Mouse (Mus musculus): ENCODE results near the gene Fnbp1l. TPM values are rescaled to one million over a fixed set of nuclear protein-coding genes. Genes with fewer than 3 reads are reported as not detected.

Fnbp1l gene
- polyA plus RNA-seq, 1 experiment from 2014 or later = 80.1 TPM

DNA sequence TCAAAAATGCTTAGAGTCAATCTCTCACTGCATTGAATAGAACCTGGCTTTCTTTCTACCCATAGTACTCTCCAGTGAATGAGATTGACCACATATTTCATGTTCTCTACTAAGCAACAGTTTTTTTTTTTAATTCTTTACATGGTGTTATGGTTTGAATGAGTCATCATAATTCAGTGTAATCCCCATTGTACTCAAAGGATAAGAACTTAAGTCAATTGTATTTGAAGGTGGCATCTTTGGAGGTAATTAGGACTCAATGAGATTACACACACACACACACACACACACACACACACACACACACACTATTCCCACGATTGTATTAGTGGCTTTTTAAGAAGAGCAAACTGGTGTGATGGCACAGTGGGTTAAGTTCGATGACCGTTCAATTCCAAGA lies 9.4 kb upstream of the Fnbp1l start:
- no peak for ATAC-seq (ENCODE audit: insufficient number of reproducible peaks, insufficient read depth, low FRiP score, low TSS enrichment, low read depth)
- no peaks in the 10 kb centered on the region for H3K9me3 ChIP-seq
- H3K4me1 ChIP-seq (replicated peaks) = peaks cover 6% of the 10 kb centered on the region
- WGBS = 94% methylated on average over 3 of the region's 3 CpGs
- no peak overlapping the region for H3K9ac ChIP-seq (replicated peaks)
- no peak overlapping the region for H3K4me3 ChIP-seq (replicated peaks)
- no peaks in the 10 kb centered on the region for H3K36me3 ChIP-seq
- H3K27ac ChIP-seq = no peak overlapping the region
- no peaks in the 10 kb centered on the region for H3K27me3 ChIP-seq
- H3K4me2 ChIP-seq = no peak overlapping the region

DNA sequence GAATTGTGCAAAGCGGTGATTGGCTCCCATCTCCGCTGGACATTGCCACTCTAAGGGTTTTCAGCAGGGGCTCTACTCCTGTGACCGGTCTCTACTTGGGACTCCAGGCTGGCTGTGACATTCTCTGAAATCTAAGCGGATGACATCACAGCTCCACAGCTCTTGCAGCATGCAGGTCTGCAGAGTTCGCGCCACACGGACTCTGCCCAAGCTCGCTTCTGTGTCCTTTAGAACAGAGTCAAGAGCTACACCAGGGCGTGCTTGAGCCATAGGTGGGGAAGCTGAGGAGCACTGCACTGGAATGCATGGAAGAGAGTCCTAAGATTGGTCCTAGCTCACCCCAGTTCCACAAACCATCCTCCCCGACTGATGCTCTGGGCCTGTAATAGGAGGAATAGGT lies 9.0 kb upstream of the Fnbp1l start:
- H3K4me2 ChIP-seq = no peak overlapping the region
- WGBS = 95% methylated on average over 10 of the region's 10 CpGs
- peaks cover 6% of the 10 kb centered on the region for H3K4me1 ChIP-seq (replicated peaks)
- no peaks in the 10 kb centered on the region for H3K9me3 ChIP-seq
- ATAC-seq (ENCODE audit: insufficient number of reproducible peaks, insufficient read depth, low FRiP score, low TSS enrichment, low read depth) = no peak
- H3K27me3 ChIP-seq = no peaks in the 10 kb centered on the region
- H3K4me3 ChIP-seq (replicated peaks) = no peak overlapping the region
- H3K36me3 ChIP-seq = no peaks in the 10 kb centered on the region
- H3K27ac ChIP-seq = no peak overlapping the region
- no peak overlapping the region for H3K9ac ChIP-seq (replicated peaks)

DNA sequence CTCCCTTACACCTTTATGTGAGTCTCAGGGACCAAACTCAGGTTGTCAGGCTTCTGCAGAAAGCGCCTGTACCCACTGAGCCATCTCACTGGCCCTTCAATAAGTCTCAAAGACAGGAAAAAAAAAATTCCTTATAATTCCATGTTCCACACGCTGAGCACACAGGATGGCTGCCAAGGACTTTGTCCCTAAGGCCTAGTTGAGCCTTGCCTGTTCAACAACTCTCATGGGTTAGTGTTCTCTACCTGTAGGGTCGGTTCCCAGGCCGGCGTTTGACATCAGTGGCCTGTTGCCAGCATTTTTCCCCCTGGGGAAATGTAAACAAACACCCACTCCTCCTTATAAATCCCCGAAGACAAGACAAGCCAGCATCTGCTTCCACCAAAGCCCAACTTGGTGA lies 8.3 kb upstream of the Fnbp1l start:
- Histone ChIP-seq H3K36me3 (no peaks in the 10 kb centered on the region), H3K27me3 (no peaks in the 10 kb centered on the region), H3K4me1 (replicated peaks) (peaks cover 6% of the 10 kb centered on the region), H3K27ac (no peak overlapping the region), H3K4me2 (no peak overlapping the region), H3K4me3 (replicated peaks) (no peak overlapping the region), H3K9ac (replicated peaks) (no peak overlapping the region), H3K9me3 (no peaks in the 10 kb centered on the region)
- WGBS = 83% methylated on average over 6 of the region's 6 CpGs
- no peak for ATAC-seq (ENCODE audit: insufficient number of reproducible peaks, insufficient read depth, low FRiP score, low TSS enrichment, low read depth)

DNA sequence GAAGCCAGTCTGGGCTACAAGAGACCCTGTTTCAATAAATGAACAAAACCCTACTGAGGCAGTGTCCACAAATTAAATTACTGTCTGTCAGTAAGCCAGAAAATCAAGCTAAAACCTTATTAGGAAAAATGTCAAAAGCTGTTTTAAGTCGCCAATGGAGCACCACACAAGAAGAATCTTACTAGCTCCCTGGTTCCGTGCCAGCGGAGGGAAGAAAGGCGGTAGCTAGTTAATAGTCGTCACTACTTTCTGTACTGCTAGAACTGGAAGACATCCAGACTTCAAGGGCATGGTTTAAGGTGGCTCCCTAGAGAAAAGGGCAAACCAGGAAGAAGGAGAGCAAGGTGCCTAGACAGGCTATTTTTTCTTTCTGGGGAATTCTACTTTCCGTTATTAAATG lies 5.1 kb upstream of the Fnbp1l start:
- Histone ChIP-seq H3K27ac (no peak overlapping the region), H3K4me3 (replicated peaks) (no peak overlapping the region), H3K9me3 (no peaks in the 10 kb centered on the region), H3K27me3 (no peaks in the 10 kb centered on the region), H3K4me2 (no peak overlapping the region), H3K9ac (replicated peaks) (no peak overlapping the region), H3K4me1 (replicated peaks) (peaks cover 12% of the 10 kb centered on the region), H3K36me3 (no peaks in the 10 kb centered on the region)
- WGBS = 69% methylated on average over 6 of the region's 6 CpGs
- ATAC-seq (ENCODE audit: insufficient number of reproducible peaks, insufficient read depth, low FRiP score, low TSS enrichment, low read depth) = no peak

DNA sequence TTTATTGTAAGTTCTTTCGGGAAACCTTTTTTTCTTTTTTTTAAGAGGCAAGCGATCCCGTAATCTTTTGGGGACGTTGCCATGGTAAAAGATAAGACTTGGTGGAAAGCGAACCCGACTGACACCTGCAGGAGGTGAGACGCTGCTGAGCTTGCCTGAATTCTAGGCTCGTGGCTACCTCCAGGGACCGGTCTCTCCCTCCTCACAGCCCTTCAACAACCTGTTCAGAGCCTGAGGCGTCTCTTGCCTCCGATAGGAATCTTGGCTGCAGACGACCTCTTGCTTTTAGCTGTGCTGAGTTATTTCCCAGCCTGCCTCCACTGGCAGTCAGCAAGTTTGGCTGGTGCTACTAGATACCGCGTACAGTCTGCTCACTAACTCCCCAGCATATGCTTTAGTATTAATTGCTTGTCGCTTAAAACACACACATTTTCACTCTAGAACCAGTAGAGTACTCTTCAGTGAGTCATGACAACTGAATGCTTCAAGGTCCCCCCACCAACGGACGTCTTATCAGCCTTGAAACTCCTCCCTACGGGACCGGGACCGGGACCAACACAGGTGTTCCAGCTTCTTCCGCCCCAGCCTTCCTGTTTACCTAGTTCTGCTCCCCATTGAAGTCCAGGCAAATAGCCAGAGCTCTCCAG lies 893 bp upstream of the Fnbp1l start:
- WGBS = under 1% methylated on average over 21 of the region's 21 CpGs

DNA sequence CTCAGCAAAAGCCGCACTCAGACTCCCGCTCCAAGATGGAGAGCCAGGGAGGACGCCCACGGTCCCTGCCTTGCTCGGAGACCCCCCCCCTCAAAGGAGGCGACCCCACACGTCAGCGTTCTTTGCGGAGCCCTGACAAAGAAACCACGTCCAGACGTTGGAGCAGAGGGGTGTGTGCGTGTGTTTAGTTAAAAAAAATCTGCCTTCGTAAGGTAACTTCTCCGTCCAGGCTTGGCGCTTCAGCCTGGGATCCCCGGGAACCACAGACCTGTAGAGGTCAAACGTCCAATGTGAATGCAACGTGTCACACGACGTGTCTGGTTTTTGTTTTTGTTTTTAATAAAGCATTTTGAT lies 393 bp upstream of the Fnbp1l start:
- H3K36me3 ChIP-seq = no peaks in the 10 kb centered on the region
- H3K27me3 ChIP-seq = no peaks in the 10 kb centered on the region
- H3K4me2 ChIP-seq = peak overlapping the region; percentile 81
- H3K9me3 ChIP-seq = no peaks in the 10 kb centered on the region
- H3K9ac ChIP-seq (replicated peaks) = peak overlapping the region; percentile 98
- ATAC-seq (ENCODE audit: insufficient number of reproducible peaks, insufficient read depth, low FRiP score, low TSS enrichment, low read depth) = peak; percentile 64
- WGBS = under 1% methylated on average over 20 of the region's 20 CpGs
- H3K4me1 ChIP-seq (replicated peaks) = peaks cover 30% of the 10 kb centered on the region
- peak overlapping the region; percentile 96 for H3K4me3 ChIP-seq (replicated peaks)
- H3K27ac ChIP-seq = peak overlapping the region; percentile 99

More for the DNA sequence above, 893 bp upstream of the Fnbp1l start:
- 0 out of 2 replicates have a peak, but pooled peaks have one; percentile 17 for ATAC-seq (ENCODE audit: insufficient number of reproducible peaks, insufficient read depth, low FRiP score, low TSS enrichment, low read depth)
- Histone ChIP-seq H3K27me3 (no peaks in the 10 kb centered on the region), H3K9me3 (no peaks in the 10 kb centered on the region), H3K27ac (peak overlapping the region; percentile 99), H3K36me3 (no peaks in the 10 kb centered on the region), H3K4me1 (replicated peaks) (peaks cover 30% of the 10 kb centered on the region), H3K9ac (replicated peaks) (peak overlapping the region; percentile 98), H3K4me2 (peak overlapping the region; percentile 81), H3K4me3 (replicated peaks) (peak overlapping the region; percentile 96)

DNA sequence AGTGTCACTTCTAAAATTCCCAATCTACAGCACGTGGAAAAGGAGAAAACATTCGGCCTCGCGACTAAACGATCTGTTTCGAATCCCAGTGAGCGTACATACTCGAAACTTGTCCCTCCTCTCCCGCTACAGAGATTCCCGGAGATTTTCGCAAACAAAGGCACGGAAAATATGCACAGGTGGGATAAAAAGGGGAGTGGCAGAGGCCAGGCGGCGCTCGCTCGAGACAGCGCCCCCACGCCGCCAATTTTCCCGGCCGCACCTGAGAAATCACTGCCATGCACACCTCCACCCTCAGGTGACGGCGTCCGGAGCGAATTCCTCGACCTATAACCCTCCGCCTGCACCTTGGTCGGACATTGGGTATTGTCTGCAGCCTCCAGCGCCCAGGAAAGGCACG lies 1.1 kb downstream of the Fnbp1l start:
- peak overlapping the region; percentile 99 for H3K27ac ChIP-seq
- H3K9ac ChIP-seq (replicated peaks) = peak overlapping the region; percentile 98
- peak overlapping the region; percentile 81 for H3K4me2 ChIP-seq
- WGBS = under 1% methylated on average over 30 of the region's 30 CpGs
- H3K4me3 ChIP-seq (replicated peaks) = peak overlapping the region; percentile 96
- H3K27me3 ChIP-seq = no peaks in the 10 kb centered on the region
- ATAC-seq (ENCODE audit: insufficient number of reproducible peaks, insufficient read depth, low FRiP score, low TSS enrichment, low read depth) = no peak
- H3K36me3 ChIP-seq = no peaks in the 10 kb centered on the region
- H3K9me3 ChIP-seq = no peaks in the 10 kb centered on the region
- H3K4me1 ChIP-seq (replicated peaks) = peaks cover 33% of the 10 kb centered on the region

DNA sequence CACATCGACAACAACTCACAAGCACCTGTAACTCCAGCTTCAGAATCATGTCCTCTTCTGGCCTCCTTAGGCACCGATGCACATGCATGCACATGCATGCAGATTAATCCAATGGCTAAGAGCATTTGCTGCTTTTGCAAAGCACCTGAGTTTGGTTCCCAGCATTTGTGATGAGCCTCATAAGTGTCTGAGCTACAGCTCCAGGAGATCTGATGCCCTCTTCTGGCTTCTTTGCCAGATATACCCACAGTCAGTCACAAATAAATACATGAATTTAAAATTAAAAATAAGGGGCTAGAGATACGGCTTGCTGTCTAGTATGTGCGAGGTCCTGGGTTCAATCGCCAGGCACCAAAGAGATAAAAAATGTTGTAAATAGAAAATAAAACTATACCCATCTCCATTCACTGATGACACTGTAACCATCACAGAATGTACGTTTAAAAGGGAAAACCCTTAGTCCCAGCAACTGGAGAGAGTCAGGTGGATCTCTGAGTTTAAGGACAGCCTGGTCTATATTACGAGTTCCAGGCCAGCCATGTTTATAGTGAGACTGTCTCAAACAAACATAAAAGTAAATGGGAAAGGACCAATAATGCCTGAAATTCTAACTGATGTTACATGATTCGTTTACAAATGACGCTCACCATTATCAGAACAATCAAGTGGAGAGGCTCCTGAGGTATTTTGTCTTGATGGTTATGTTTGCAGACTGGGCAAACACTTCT lies 1.7 kb downstream of the Fnbp1l start:
- H3K4me3 ChIP-seq (replicated peaks) = peak overlapping the region; percentile 96
- no peak for ATAC-seq (ENCODE audit: insufficient number of reproducible peaks, insufficient read depth, low FRiP score, low TSS enrichment, low read depth)
- peaks cover 35% of the 10 kb centered on the region for H3K4me1 ChIP-seq (replicated peaks)
- H3K27me3 ChIP-seq = no peaks in the 10 kb centered on the region
- H3K36me3 ChIP-seq = no peaks in the 10 kb centered on the region
- no peaks in the 10 kb centered on the region for H3K9me3 ChIP-seq
- H3K4me2 ChIP-seq = peak overlapping the region; percentile 81
- peak overlapping the region; percentile 98 for H3K9ac ChIP-seq (replicated peaks)
- H3K27ac ChIP-seq = peak overlapping the region; percentile 99; the same call in 1 of the 2 replicates
- 48% methylated on average over 9 of the region's 9 CpGs for WGBS

DNA sequence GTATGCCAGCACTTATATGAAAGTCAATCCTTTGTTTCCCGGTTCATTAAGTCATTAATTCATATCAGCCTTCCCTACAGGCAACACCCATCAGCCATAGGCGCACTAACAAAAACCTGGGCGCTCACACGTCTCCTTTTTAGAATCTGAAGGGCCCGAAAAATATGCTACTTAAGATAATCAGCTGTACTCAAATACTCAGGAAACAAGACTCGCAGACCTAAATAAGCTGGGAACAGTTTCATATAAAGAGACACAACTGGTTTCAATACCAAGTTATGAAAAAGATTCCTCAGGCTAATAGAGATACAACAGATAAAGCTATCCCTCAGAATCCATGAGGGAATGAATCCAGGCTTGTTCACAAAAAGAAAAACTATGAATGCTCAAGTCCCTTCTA lies 7.0 kb downstream of the Fnbp1l start:
- 81% methylated on average over 6 of the region's 6 CpGs for WGBS
- Histone ChIP-seq H3K4me2 (no peak overlapping the region), H3K9ac (replicated peaks) (no peak overlapping the region), H3K4me1 (replicated peaks) (peaks cover 23% of the 10 kb centered on the region), H3K9me3 (no peaks in the 10 kb centered on the region), H3K27me3 (no peaks in the 10 kb centered on the region), H3K4me3 (replicated peaks) (no peak overlapping the region), H3K36me3 (0 out of 2 replicates have a peak, but pooled peaks cover 5% of the 10 kb centered on the region), H3K27ac (no peak overlapping the region)
- ATAC-seq (ENCODE audit: insufficient number of reproducible peaks, insufficient read depth, low FRiP score, low TSS enrichment, low read depth) = no peak

DNA sequence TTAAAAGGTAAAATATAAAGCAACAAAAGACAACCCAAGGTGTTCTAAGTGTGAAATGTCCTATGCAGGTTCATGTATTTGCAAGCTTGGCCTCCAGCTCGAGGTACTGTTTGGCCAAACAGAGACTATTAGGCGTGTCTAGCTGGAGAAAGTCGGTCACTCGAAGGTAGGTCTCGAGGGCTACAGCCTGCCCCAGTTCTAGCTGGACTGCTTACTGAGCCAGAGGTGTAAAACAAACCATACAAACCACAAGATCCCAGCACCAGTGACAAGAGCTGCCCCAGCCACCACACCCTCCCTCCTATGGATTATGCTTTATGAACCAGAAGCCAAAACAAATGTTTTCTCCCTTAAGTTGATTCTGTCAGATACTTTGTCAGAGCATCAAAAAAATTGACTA lies 7.8 kb downstream of the Fnbp1l start:
- H3K9me3 ChIP-seq = no peaks in the 10 kb centered on the region
- peaks cover 9% of the 10 kb centered on the region; the same call in 1 of the 2 replicates for H3K36me3 ChIP-seq
- no peak overlapping the region for H3K4me3 ChIP-seq (replicated peaks)
- no peaks in the 10 kb centered on the region for H3K27me3 ChIP-seq
- H3K4me1 ChIP-seq (replicated peaks) = peaks cover 20% of the 10 kb centered on the region
- no peak overlapping the region for H3K27ac ChIP-seq
- ATAC-seq (ENCODE audit: insufficient number of reproducible peaks, insufficient read depth, low FRiP score, low TSS enrichment, low read depth) = no peak
- 81% methylated on average over 5 of the region's 5 CpGs for WGBS
- no peak overlapping the region for H3K9ac ChIP-seq (replicated peaks)
- no peak overlapping the region for H3K4me2 ChIP-seq

DNA sequence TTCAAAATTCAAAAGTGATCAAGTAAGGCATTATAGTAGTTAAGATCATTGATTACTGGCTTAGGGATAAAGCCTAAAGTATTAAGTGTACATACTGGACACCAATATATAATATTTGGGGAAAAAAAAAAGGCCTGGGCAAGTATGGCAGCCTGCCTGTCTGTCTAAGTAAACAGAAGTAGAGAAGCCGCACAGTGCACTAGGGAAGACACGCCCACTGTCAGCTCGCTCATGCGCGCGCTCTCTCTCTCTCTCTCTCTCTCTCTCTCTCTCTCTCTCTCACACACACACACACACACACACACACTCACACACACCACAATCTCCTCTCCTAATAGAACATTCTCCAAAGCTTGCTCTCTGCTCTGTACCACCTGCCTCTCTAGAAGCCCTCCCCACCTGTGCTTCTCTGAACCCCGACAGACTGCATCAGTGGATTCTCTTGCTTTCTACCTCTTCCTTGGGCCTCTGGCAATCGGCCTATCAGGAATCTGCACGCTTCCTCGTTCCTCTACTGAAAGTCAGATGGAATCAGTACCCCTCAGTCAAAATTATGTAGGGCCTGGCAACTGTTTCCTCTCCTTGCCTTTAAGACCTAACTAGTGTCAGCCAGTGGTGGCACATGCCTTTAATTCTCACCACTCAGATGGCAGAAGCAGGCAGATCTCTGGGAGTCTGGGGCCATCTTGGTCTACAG lies 13.3 kb downstream of the Fnbp1l start:
- H3K4me2 ChIP-seq = no peak overlapping the region
- no peak overlapping the region for H3K27ac ChIP-seq
- no peaks in the 10 kb centered on the region for H3K9me3 ChIP-seq
- H3K36me3 ChIP-seq = peaks cover 14% of the 10 kb centered on the region; the same call in 1 of the 2 replicates
- H3K4me1 ChIP-seq (replicated peaks) = peaks cover 11% of the 10 kb centered on the region; the same call in 1 of the 2 replicates
- 91% methylated on average over 10 of the region's 10 CpGs for WGBS
- no peak overlapping the region for H3K9ac ChIP-seq (replicated peaks)
- no peak overlapping the region for H3K4me3 ChIP-seq (replicated peaks)
- no peak for ATAC-seq (ENCODE audit: insufficient number of reproducible peaks, insufficient read depth, low FRiP score, low TSS enrichment, low read depth)
- no peaks in the 10 kb centered on the region for H3K27me3 ChIP-seq
